Mouse (Mus musculus): ENCODE measurements around the gene Prcc.

GRCm38 (mm10) chr3:87809322-87809962 is 76.0 kb downstream of the Prcc start:
- 0 out of 2 replicates have a peak, but pooled peaks have one; percentile 5 for TF ChIP-seq CTCF (IDR thresholded peaks at IDR 0.05; ENCODE audit: low read depth)
- TF ChIP-seq EP300 (optimal IDR thresholded peaks at IDR 0.05), result no peak
